Mouse (Mus musculus): Measurements from ENCODE around the gene Ntrk2.

GRCm38 (mm10) chr13:59177003-59177402, 370.6 kb downstream of the Ntrk2 start:
- no peak for TF ChIP-seq CTCF (IDR thresholded peaks at IDR 0.05; ENCODE audit: insufficient read depth, low read depth, low read length)
- TF ChIP-seq POLR2A (IDR thresholded peaks at IDR 0.05; ENCODE audit: insufficient read depth, low read depth, low read length) = no peak

Measured in olfactory bulb, adult 2 months (tissue).